Mouse (Mus musculus): ENCODE data around the gene Musk. TPM values are rescaled to one million over a fixed set of nuclear protein-coding genes. Genes with fewer than 3 reads are reported as not detected.

Musk gene
- polyA plus RNA-seq, 1 experiment, result not detected

DNA sequence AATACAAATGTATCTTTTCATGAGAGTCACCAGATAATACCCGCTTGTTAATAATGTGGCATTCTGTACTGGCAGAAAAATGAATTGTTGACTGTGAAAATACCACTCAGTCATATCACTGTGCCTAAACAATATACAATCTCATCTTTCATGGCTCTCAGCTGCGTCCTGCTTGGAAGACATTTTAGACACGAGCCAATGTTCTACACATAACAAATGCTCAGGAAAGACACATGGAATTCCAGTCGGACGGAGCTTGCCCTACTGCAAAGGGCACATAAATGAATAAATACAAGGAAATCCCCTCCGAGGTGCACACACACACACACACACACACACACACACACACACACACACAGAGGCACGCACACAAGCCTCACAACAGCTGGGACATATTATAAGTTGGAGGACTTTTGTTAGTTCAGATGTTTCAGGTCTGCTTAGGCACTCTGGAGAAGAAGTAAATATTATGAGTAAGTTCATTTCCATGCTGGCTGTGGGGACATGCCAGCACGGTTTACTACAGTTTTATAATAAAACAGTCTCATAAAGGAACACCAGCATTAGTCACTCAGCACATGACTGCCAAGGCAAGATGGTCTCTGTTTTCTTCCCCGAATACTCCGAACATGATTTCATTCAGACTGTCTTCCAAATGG is 14.1 kb upstream of the Musk start:
- TF ChIP-seq POLR2A (IDR thresholded peaks at IDR 0.05; ENCODE audit: insufficient read depth, low read depth, low read length) (no peak), CTCF (IDR thresholded peaks at IDR 0.05; ENCODE audit: insufficient read depth, low read depth, low read length) (no peak)
- Histone ChIP-seq H3K4me3 (ENCODE audit: insufficient read depth, low read depth, low read length) (no peak overlapping the region), H3K4me1 (ENCODE audit: control insufficient read depth, insufficient read depth, low read length) (peaks cover 4% of the 10 kb centered on the region; the same call in 1 of the 2 replicates), H3K27ac (ENCODE audit: insufficient read depth, low read depth, low read length) (peak overlapping the region; percentile 83; the same call in 1 of the 2 replicates)
- WGBS, result 63% methylated on average over 10 of the region's 10 CpGs

DNA sequence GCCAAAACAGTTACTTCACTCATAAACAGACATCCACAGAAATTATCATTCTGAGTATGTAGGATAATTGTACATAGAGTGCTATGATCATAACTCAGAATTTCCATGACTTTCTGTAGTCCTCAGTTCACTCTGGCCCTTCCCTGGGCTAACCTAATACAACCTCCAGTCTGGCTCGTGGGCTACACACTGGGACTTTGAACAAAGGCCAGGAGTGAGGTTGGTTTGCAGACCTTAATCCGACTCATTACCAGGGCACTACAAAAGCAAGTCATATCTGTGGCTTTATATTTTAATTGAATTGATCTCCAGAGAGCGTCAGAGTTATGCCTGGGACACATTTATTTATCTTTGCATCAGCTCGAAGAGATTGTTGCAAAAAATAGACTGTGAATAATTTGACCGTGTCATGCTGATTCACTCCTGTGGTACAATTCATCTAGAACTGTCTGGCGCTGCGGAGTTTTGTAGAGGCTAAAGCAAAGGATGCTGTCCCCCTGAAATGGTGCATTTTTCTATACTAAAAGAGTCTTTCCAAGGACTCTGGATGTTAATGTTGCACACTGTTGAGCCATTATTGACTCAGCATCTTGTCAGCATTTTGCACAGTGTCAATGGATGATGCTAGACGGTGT is 10.4 kb upstream of the Musk start:
- Histone ChIP-seq H3K4me3 (ENCODE audit: insufficient read depth, low read depth, low read length) (no peak overlapping the region), H3K4me1 (ENCODE audit: control insufficient read depth, insufficient read depth, low read length) (peaks cover 4% of the 10 kb centered on the region; the same call in 1 of the 2 replicates), H3K27ac (ENCODE audit: insufficient read depth, low read depth, low read length) (no peak overlapping the region)
- WGBS, result 35% methylated on average over 8 of the region's 8 CpGs
- TF ChIP-seq POLR2A (IDR thresholded peaks at IDR 0.05; ENCODE audit: insufficient read depth, low read depth, low read length) (no peak), CTCF (IDR thresholded peaks at IDR 0.05; ENCODE audit: insufficient read depth, low read depth, low read length) (no peak)

DNA sequence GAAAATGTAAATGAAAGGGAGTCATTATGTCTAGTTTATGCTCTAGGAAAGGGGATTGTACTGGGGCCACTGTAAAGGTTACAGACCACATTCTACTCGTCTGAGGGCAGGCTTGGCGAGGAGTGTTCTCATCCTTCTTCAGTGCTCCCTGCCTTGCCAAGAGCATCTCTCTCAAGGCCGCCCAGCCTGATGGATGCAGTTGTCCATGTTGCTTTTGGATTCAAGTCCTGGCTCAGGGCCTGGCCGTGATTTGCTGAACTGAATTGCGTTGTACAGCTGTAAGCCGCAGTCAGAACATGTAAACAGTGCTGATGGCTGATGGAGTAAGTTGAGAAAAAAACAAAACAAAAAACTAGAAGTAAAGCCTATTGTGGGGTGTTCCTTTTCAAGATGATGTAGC is 7.4 kb upstream of the Musk start:
- no peak overlapping the region for H3K4me3 ChIP-seq (ENCODE audit: insufficient read depth, low read depth, low read length)

DNA sequence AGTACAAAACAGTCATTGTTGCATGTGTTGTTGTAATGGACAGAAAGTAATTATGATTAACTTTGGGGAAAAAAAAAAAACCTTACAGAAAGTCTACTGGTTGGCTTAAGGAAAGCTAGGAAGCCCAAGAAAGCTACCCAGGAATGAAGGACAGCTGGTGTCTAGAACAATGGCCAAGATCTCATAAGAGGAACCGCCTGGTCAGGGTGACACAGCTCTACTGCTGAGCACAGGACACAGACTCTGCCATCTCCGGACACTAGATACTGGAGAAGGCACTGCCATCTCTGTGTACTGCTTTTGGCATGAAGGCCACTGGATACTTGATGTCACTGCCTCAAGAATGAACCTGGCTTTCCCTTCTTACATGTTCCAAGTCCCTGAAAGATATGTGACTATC is 5.6 kb upstream of the Musk start:
- 93% methylated on average over 2 of the region's 2 CpGs for WGBS
- no peak overlapping the region for H3K27ac ChIP-seq (ENCODE audit: insufficient read depth, low read depth, low read length)
- H3K4me3 ChIP-seq (ENCODE audit: insufficient read depth, low read depth, low read length), result no peak overlapping the region

More for the DNA sequence above, 7.4 kb upstream of the Musk start:
- H3K27ac ChIP-seq (ENCODE audit: insufficient read depth, low read depth, low read length), result no peak overlapping the region
- no peak for TF ChIP-seq POLR2A (IDR thresholded peaks at IDR 0.05; ENCODE audit: insufficient read depth, low read depth, low read length)
- TF ChIP-seq CTCF (IDR thresholded peaks at IDR 0.05; ENCODE audit: insufficient read depth, low read depth, low read length), result no peak
- WGBS, result 82% methylated on average over 6 of the region's 6 CpGs
- no peaks in the 10 kb centered on the region for H3K4me1 ChIP-seq (ENCODE audit: control insufficient read depth, insufficient read depth, low read length)

DNA sequence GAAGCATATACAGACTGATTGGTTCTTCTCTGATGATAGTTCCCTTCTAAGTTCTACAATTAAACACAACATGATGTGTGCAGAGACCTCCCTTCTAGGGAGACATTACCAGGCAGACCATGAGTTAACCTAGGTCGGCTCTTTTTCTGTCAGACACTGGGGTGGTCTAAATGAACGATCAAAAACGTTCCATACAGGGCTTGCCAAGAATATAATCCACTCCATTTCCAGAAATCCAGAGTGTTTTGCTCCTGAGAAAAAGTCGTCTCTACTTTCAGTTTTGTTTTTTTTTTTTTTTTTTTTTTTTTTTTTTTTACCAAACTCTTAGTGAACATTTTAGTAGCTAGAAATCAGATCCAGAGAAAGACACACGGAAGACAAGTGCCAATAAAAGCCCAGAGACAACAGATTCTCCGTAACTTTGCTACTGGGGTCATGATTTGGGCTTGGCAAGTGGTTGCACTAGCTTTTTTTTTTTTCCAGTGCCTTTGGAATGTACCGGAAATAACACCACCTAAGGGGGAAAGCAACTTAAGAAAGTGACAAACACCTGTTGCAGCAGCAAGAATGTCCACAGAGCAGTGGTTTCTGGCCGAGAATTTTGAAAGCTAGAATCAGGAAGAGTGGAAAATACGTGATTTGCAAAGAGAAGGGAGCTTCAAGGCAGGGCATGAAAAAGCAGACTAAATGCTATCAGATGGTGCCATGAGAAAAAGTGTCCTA is 769 bp downstream of the Musk start:
- WGBS, result 66% methylated on average over 9 of the region's 9 CpGs
- TF ChIP-seq POLR2A (IDR thresholded peaks at IDR 0.05; ENCODE audit: insufficient read depth, low read depth, low read length) (no peak), CTCF (IDR thresholded peaks at IDR 0.05; ENCODE audit: insufficient read depth, low read depth, low read length) (no peak)
- H3K27ac ChIP-seq (ENCODE audit: insufficient read depth, low read depth, low read length), result no peak overlapping the region

More for the DNA sequence above, 5.6 kb upstream of the Musk start:
- H3K4me1 ChIP-seq (ENCODE audit: control insufficient read depth, insufficient read depth, low read length), result no peaks in the 10 kb centered on the region
- no peak for TF ChIP-seq CTCF (IDR thresholded peaks at IDR 0.05; ENCODE audit: insufficient read depth, low read depth, low read length)
- no peak for TF ChIP-seq POLR2A (IDR thresholded peaks at IDR 0.05; ENCODE audit: insufficient read depth, low read depth, low read length)

DNA sequence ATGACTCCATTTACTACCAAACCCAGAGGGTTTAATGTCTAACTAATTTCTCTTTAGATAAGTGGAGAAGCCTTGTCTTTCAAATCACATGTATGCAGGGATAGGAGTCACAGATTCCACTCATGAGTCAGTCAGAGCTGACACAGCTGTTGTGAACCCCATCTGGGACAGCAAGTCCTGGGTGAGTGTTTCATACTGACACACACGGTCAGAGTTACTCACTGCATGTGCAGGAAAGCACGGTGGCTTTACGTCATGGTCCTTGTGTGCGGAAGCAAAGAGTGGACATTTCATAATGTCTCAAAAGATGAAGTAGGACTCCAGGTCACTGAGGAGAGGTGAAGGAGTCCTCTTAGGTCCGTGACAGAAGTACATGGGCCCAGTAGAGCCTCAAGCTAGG is 3.0 kb downstream of the Musk start:
- Histone ChIP-seq H3K4me3 (ENCODE audit: insufficient read depth, low read depth, low read length) (no peak overlapping the region), H3K27ac (ENCODE audit: insufficient read depth, low read depth, low read length) (no peak overlapping the region), H3K4me1 (ENCODE audit: control insufficient read depth, insufficient read depth, low read length) (no peaks in the 10 kb centered on the region)
- no peak for TF ChIP-seq POLR2A (IDR thresholded peaks at IDR 0.05; ENCODE audit: insufficient read depth, low read depth, low read length)
- no peak for TF ChIP-seq CTCF (IDR thresholded peaks at IDR 0.05; ENCODE audit: insufficient read depth, low read depth, low read length)
- WGBS, result 85% methylated on average over 5 of the region's 5 CpGs

More for the DNA sequence above, 769 bp downstream of the Musk start:
- Histone ChIP-seq H3K4me1 (ENCODE audit: control insufficient read depth, insufficient read depth, low read length) (no peaks in the 10 kb centered on the region), H3K4me3 (ENCODE audit: insufficient read depth, low read depth, low read length) (no peak overlapping the region)

DNA sequence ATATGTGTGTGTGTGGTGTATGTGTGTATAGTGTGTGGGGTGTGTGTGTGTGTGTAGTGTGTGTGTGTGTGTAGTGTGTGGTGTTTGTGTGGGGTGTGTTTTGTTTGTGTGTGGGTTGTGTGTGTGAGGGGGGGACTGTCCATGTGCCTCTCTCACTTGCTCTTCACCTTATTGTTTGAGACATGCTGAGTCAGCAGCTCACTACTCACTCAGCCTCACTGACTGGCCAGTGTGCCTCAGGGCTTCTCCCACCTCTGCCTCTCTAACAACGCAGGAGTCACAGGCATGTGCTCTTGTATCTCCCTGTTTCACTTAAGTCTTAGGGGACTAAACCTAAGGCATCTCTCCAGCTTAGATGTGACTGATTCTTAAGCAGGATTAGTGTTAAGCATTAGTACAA is 6.1 kb downstream of the Musk start:
- 41% methylated on average over 1 of the region's 1 CpGs for WGBS
- Histone ChIP-seq H3K27ac (ENCODE audit: insufficient read depth, low read depth, low read length) (no peak overlapping the region), H3K4me3 (ENCODE audit: insufficient read depth, low read depth, low read length) (no peak overlapping the region), H3K4me1 (ENCODE audit: control insufficient read depth, insufficient read depth, low read length) (no peaks in the 10 kb centered on the region)
- TF ChIP-seq POLR2A (IDR thresholded peaks at IDR 0.05; ENCODE audit: insufficient read depth, low read depth, low read length) (no peak), CTCF (IDR thresholded peaks at IDR 0.05; ENCODE audit: insufficient read depth, low read depth, low read length) (no peak)

DNA sequence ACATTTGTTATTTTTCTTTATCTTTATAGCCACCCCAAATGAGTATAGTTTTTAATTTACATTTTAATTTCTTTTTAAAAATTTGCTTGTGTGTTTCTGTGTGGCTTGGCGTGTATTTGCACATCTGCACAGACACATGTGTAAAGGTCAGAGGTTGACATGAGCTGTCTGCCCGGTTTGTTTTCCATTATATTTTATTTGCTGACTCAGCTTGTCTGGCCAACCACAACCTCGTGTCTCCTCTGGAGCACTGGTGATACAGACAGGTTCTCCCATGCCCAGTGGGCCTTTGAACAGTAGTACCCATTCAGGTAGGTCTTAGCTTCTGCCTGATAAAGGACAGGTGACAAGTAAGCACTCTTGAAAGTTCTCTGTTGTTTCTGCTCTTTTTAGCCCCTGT is 7.3 kb downstream of the Musk start:
- Histone ChIP-seq H3K27ac (ENCODE audit: insufficient read depth, low read depth, low read length) (no peak overlapping the region), H3K4me3 (ENCODE audit: insufficient read depth, low read depth, low read length) (no peak overlapping the region), H3K4me1 (ENCODE audit: control insufficient read depth, insufficient read depth, low read length) (no peaks in the 10 kb centered on the region)
- no peak for TF ChIP-seq POLR2A (IDR thresholded peaks at IDR 0.05; ENCODE audit: insufficient read depth, low read depth, low read length)
- TF ChIP-seq CTCF (IDR thresholded peaks at IDR 0.05; ENCODE audit: insufficient read depth, low read depth, low read length), result no peak
- 93% methylated on average over 3 of the region's 3 CpGs for WGBS

DNA sequence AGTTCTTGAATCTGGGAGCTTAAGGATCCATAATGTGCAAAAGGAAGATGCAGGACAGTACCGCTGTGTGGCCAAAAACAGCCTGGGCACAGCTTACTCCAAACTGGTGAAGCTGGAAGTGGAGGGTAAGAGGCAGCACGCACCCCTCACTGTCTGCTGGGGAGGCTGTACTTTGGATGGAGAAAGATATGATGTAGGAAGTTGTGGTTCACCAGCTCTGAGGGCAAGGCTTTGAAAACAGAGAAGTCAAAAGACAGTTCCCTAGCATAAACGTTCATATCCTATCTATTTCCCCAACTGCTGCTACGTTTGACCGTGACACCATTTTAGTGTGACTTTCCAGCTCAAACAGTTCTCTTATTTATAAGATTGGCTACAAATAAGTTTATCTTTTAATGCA is 18.1 kb downstream of the Musk start:
- no peak overlapping the region for H3K4me3 ChIP-seq (ENCODE audit: insufficient read depth, low read depth, low read length)
- no peak overlapping the region for H3K27ac ChIP-seq (ENCODE audit: insufficient read depth, low read depth, low read length)
- no peaks in the 10 kb centered on the region for H3K4me1 ChIP-seq (ENCODE audit: control insufficient read depth, insufficient read depth, low read length)
- TF ChIP-seq POLR2A (IDR thresholded peaks at IDR 0.05; ENCODE audit: insufficient read depth, low read depth, low read length), result no peak
- no peak for TF ChIP-seq CTCF (IDR thresholded peaks at IDR 0.05; ENCODE audit: insufficient read depth, low read depth, low read length)
- 92% methylated on average over 5 of the region's 5 CpGs for whole genome bisulfite sequencing

Measured in olfactory bulb, adult 2 months (tissue).